Mouse (Mus musculus) Patski (cell line): ENCODE data around the gene Ccser1. TPM values are rescaled to one million over a fixed set of nuclear protein-coding genes. Genes with fewer than 3 reads are reported as not detected.

Experiments used
- ATAC-seq: fragments of 100-300 bp; one replicate; pipeline ENCODE4 v1.8.0; 2021
- CTCF ChIA-PET: fragments of 350-600 bp; sonication (Branson Sonifier 250); formaldehyde crosslinking; loops from one replicate; lab custom pipeline; 2022; ENCODE audit warnings: inconsistent platforms; lab: Charles Lee
- POLR2A ChIA-PET: fragments of 350-600 bp; sonication (Branson Sonifier 250); formaldehyde crosslinking; loops from one replicate; lab custom pipeline; 2022; ENCODE audit warnings: antibody characterized with exemption, inconsistent platforms; lab: Charles Lee
- DNase-seq: peaks from one replicate; pipeline ENCODE4 v3.0.0-alpha.2; 2011; ENCODE audit warnings: low read depth, low spot score
- H3K27me3 ChIP-seq: fragments of 371-371 bp; one replicate; pipeline ENCODE4 v1.5.1; 2021
- CTCF ChIP-seq: fragments of 100-300 bp; IDR thresholded peaks from one replicate; pipeline ENCODE4 v1.5.1; 2021
- in situ Hi-C: fragments of 300-500 bp; cut with MboI; formaldehyde crosslinking; loops from 3 replicates; pipeline ENCODE4 v1.11.1; 2018; ENCODE audit warnings: low pct_unique_long_range_greater_than_20kb, mixed read lengths
- polyA plus RNA-seq: library from polyadenylated mRNA; unstranded; gene quantifications from one replicate; pipeline ENCODE4 v1.2.3, GENCODE M21; 2021

Ccser1 gene
- polyA plus RNA-seq, 1 experiment from 2014 or later, result 1.6 TPM

DNA sequence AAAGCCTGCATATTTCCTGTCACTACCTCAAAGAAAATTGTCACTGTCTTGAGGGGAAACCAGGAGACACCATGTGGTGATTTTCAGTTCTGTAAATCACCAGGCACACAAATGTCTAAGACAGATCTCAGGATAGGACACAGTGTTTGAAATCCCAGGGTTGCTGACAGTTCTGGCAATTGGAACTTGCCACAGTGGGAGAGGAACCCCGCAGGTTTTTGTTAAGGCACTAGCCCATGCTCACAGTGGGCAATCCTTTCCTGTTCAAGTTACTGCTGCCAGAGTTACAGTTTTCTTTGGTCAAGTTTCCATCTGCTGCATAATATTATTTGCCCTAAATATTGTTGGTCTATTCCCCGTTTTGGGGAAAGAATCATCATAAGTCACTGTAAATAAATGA, 1024.9 kb downstream of the Ccser1 start:
- no peak for TF ChIP-seq CTCF
- peaks cover 2% of the 10 kb centered on the region for H3K27me3 ChIP-seq
- in situ Hi-C loops, result no loop called here
- ATAC-seq, result no peak
- ChIA-PET CTCF (no interaction called here), POLR2A (no interaction called here)
- no peak for DNase-seq

DNA sequence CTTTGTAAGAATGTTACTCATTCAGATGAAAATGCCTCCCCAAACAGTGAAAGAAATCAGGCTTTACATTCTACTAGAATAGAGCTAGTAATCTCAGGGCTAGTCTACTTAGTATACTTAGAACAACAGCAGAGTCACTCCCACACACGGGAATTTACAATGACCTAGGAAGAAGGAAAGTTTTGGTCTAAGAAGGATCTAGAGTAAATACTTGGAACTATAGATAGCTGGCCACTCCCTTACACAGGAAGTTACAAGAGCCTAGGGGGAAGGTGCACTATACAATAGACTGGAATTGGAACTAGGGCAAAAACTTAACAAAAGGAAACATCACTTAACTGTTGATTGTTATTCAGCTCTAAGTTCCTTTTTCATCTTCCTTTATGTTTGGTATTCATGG, 1041.7 kb downstream of the Ccser1 start:
- POLR2A ChIA-PET, result no interaction called here
- CTCF ChIA-PET, result no interaction called here
- TF ChIP-seq CTCF, result no peak
- in situ Hi-C loops, result no loop called here
- H3K27me3 ChIP-seq, result no peaks in the 10 kb centered on the region
- ATAC-seq, result no peak
- DNase-seq, result no peak

DNA sequence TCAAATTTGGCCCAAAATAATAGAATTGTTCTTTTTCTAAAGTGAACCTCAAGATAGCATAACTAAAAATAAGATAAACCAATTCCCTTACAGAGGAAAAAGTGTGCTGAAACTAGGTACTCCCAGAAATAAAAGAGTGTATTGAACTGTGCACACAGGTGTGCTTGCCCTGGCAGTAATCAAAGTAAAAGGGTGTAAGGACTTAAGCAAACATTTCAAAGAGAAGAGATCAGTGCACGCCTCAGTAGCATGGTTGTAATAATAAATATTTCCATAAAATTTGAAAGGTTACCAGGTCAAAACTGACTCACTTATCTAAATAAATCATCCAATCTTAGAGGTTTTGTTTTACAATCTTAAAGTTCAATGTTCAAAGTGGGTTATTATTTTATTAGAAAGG, 1083.8 kb downstream of the Ccser1 start:
- ATAC-seq (no peak), DNase-seq (no peak)
- TF ChIP-seq CTCF, result no peak
- in situ Hi-C loops, result no loop called here
- ChIA-PET CTCF (no interaction called here), POLR2A (no interaction called here)
- H3K27me3 ChIP-seq, result no peaks in the 10 kb centered on the region

GRCm38 (mm10) chr6:62264525-62264924, 1084.4 kb downstream of the Ccser1 start:
- no peak for DNase-seq
- in situ Hi-C loops, result no loop called here
- ChIA-PET CTCF (no interaction called here), POLR2A (no interaction called here)
- ATAC-seq, result no peak
- H3K27me3 ChIP-seq, result no peaks in the 10 kb centered on the region
- TF ChIP-seq CTCF, result no peak

DNA sequence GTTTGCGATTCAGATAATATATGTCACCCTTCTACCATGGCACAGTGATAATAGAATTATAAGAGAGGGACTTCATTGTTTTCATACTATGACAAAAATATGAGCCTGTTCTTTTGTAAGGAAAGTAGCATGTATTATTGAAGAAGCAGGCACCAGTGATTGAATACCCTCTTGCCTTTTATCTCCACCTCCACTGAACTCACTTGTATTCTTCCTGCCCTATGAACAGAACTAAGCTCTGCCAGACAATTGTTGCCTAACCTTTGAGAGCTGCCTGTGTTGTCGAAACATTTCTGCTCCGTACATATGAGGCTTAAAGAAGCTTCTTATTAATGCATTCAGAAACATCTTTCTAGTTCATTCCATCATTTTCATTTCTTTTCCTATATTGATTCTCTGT, 1101.1 kb downstream of the Ccser1 start:
- ChIA-PET CTCF (no interaction called here), POLR2A (no interaction called here)
- ATAC-seq, result no peak
- no peak for TF ChIP-seq CTCF
- DNase-seq, result no peak
- H3K27me3 ChIP-seq, result no peaks in the 10 kb centered on the region
- in situ Hi-C loops, result no loop called here

DNA sequence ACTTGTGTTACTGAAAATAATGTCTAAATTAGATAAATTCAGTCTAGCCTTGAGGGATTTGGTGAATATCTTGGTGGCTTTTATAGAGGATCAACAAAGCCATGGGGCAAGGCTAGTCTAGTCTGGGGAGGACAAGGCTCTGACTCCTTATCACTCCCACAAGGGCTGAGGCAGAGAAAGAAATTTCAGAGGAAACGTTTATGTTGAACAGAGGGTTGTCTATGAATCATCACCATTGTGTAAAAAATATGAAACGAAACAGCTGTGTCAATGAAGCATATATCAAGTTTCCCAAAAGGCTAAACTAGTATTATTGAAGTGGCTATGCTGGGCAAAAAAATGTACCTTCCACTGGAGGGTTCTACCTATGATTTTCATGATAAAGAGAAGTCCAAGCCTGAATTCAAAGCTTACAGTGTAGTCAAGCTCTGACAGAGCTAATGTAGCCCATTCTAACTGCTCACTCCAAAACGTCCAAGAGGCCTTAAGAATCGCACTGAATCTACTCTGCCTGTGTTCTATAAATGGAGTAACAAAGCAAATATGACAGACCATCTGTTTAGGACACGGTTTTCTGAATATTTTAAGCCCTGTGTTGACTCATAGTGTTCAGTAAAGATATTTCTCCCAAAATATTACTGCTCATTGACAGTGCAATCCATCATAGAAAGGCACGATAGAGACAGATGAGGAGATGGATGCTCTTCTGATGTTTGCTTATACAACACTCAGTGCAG, 1121.6 kb downstream of the Ccser1 start:
- DNase-seq (no peak), ATAC-seq (no peak)
- in situ Hi-C loops, result no loop called here
- no peak for TF ChIP-seq CTCF
- no peaks in the 10 kb centered on the region for H3K27me3 ChIP-seq
- ChIA-PET POLR2A (no interaction called here), CTCF (no interaction called here)

GRCm38 (mm10) chr6:62318627-62319026, 1138.5 kb downstream of the Ccser1 start:
- in situ Hi-C loops, result no loop called here
- CTCF ChIA-PET, result no interaction called here
- no peak for DNase-seq
- no peak for ATAC-seq
- POLR2A ChIA-PET, result no interaction called here
- no peak for TF ChIP-seq CTCF
- no peaks in the 10 kb centered on the region for H3K27me3 ChIP-seq

DNA sequence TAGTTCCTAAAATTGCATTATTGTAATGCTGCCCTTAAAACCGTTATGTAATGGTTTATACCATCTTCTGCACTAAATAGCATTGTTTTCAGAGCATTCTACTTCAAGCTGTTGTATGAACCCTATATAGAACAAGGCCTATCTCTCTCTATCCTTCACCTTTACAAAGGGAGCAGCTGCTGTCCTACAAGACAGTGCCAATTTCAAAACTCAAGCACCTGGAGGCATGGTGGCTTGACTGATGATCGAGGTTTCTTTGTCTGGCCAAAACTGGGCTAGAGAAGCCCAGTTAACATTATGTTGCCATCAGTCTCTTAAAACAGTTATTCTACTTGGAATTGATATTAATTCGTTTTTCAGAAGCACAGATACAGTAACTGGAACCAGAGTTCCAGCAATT, 1160.2 kb downstream of the Ccser1 start:
- POLR2A ChIA-PET, result no interaction called here
- DNase-seq, result no peak
- in situ Hi-C loops, result no loop called here
- TF ChIP-seq CTCF, result no peak
- H3K27me3 ChIP-seq, result no peaks in the 10 kb centered on the region
- CTCF ChIA-PET, result no interaction called here
- ATAC-seq, result no peak

DNA sequence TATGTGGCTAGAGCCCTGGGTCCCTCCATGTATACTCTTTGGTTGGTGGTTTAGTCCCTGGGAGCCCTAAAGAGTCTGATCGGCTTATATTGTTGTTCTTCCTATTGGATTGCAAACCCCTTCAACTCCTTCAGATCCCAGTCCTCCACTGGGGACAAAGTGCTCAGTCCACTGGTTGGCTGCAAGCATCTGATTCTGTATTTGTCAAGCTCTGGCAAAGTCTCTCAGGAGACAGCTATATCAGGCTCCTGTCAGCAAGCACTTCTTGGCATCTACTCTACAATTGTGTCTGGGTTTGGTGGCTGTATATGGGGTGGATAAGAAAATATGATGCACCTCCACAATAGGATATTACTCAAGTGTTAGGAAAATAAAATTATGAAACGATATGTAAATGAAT, 1187.7 kb downstream of the Ccser1 start:
- H3K27me3 ChIP-seq, result no peaks in the 10 kb centered on the region
- in situ Hi-C loops, result no loop called here
- TF ChIP-seq CTCF, result no peak
- ATAC-seq, result no peak
- no peak for DNase-seq
- POLR2A ChIA-PET, result no interaction called here
- CTCF ChIA-PET, result no interaction called here
